Mouse (Mus musculus): ENCODE data around the gene Phkg1. TPM values are rescaled to one million over a fixed set of nuclear protein-coding genes. Genes with fewer than 3 reads are reported as not detected.

The Phkg1 gene
- polyA plus RNA-seq, 1 experiment from 2014 or later, result 0.09 TPM

- 80% methylated on average over 12 of the region's 12 CpGs for WGBS
- Histone ChIP-seq H3K9ac (no peak overlapping the region), H3K9me3 (no peaks in the 10 kb centered on the region), H3K27me3 (replicated peaks) (no peaks in the 10 kb centered on the region), H3K4me1 (no peaks in the 10 kb centered on the region), H3K36me3 (peaks cover 10% of the 10 kb centered on the region), H3K4me3 (replicated peaks) (no peak overlapping the region), H3K4me2 (no peak overlapping the region), H3K27ac (no peak overlapping the region)
- ATAC-seq (ENCODE audit: insufficient read depth, low FRiP score, low read depth), result no peak
Observed at GRCm38 (mm10) chr5:129865841-129866240, 32.5 kb downstream of the Phkg1 start.

- Histone ChIP-seq H3K27me3 (replicated peaks) (no peaks in the 10 kb centered on the region), H3K4me1 (no peaks in the 10 kb centered on the region), H3K9me3 (no peaks in the 10 kb centered on the region), H3K4me3 (replicated peaks) (no peak overlapping the region), H3K36me3 (peaks cover 16% of the 10 kb centered on the region), H3K27ac (no peak overlapping the region), H3K4me2 (0 out of 2 replicates have a peak overlapping the region, but pooled peaks have one; percentile 21), H3K9ac (no peak overlapping the region)
- WGBS, result 13% methylated on average over 18 of the region's 18 CpGs
- no peak for ATAC-seq (ENCODE audit: insufficient read depth, low FRiP score, low read depth)
Observed at GRCm38 (mm10) chr5:129864467-129864866, 33.9 kb downstream of the Phkg1 start.

GRCm38 (mm10) chr5:129862325-129862724, 36.0 kb downstream of the Phkg1 start:
- ATAC-seq (ENCODE audit: insufficient read depth, low FRiP score, low read depth), result no peak
- no peak overlapping the region for H3K4me3 ChIP-seq (replicated peaks)
- H3K9ac ChIP-seq, result no peak overlapping the region
- H3K27me3 ChIP-seq (replicated peaks), result no peaks in the 10 kb centered on the region
- H3K4me1 ChIP-seq, result no peaks in the 10 kb centered on the region
- peaks cover 22% of the 10 kb centered on the region for H3K36me3 ChIP-seq
- H3K4me2 ChIP-seq, result no peak overlapping the region
- 98% methylated on average over 6 of the region's 6 CpGs for WGBS
- no peak overlapping the region for H3K27ac ChIP-seq
- no peaks in the 10 kb centered on the region for H3K9me3 ChIP-seq

GRCm38 (mm10) chr5:129856414-129856813, 41.9 kb downstream of the Phkg1 start:
- no peak for ATAC-seq (ENCODE audit: insufficient read depth, low FRiP score, low read depth)
- WGBS, result 79% methylated on average over 5 of the region's 5 CpGs
- Histone ChIP-seq H3K4me2 (no peak overlapping the region), H3K9ac (no peak overlapping the region), H3K4me1 (no peaks in the 10 kb centered on the region), H3K9me3 (no peaks in the 10 kb centered on the region), H3K27me3 (replicated peaks) (no peaks in the 10 kb centered on the region), H3K36me3 (peaks cover 28% of the 10 kb centered on the region; the same call in 1 of the 2 replicates), H3K27ac (no peak overlapping the region), H3K4me3 (replicated peaks) (no peak overlapping the region)

GRCm38 (mm10) chr5:129855163-129855562, 43.2 kb downstream of the Phkg1 start:
- no peaks in the 10 kb centered on the region for H3K9me3 ChIP-seq
- WGBS, result 48% methylated on average over 5 of the region's 5 CpGs
- H3K36me3 ChIP-seq, result peaks cover 28% of the 10 kb centered on the region; the same call in 1 of the 2 replicates
- no peak overlapping the region for H3K9ac ChIP-seq
- ATAC-seq (ENCODE audit: insufficient read depth, low FRiP score, low read depth), result no peak
- no peaks in the 10 kb centered on the region for H3K4me1 ChIP-seq
- no peaks in the 10 kb centered on the region for H3K27me3 ChIP-seq (replicated peaks)
- no peak overlapping the region for H3K27ac ChIP-seq
- H3K4me2 ChIP-seq, result no peak overlapping the region
- no peak overlapping the region for H3K4me3 ChIP-seq (replicated peaks)

GRCm38 (mm10) chr5:129847558-129847820, 50.9 kb downstream of the Phkg1 start:
- Histone ChIP-seq H3K27ac (no peak overlapping the region), H3K9me3 (no peaks in the 10 kb centered on the region), H3K4me3 (replicated peaks) (peak overlapping the region; percentile 70), H3K9ac (peak overlapping the region; percentile 60; the same call in 1 of the 2 replicates), H3K36me3 (peaks cover 20% of the 10 kb centered on the region), H3K4me2 (peak overlapping the region; percentile 70), H3K27me3 (replicated peaks) (no peaks in the 10 kb centered on the region), H3K4me1 (no peaks in the 10 kb centered on the region)
- WGBS, result 45% methylated on average over 8 of the region's 8 CpGs
- no peak for ATAC-seq (ENCODE audit: insufficient read depth, low FRiP score, low read depth)

- 7% methylated on average over 22 of the region's 22 CpGs for WGBS
- peak within 1 kb of the TSS; percentile 57 for H3K27ac ChIP-seq
- H3K4me3 ChIP-seq (replicated peaks), result peak within 1 kb of the TSS; percentile 70
- peaks cover 20% of the 10 kb centered on the region for H3K36me3 ChIP-seq
- H3K4me2 ChIP-seq, result peak within 1 kb of the TSS; percentile 70
- H3K9me3 ChIP-seq, result no peaks in the 10 kb centered on the region
- no peaks in the 10 kb centered on the region for H3K4me1 ChIP-seq
- no peaks in the 10 kb centered on the region for H3K27me3 ChIP-seq (replicated peaks)
- peak; percentile 99 for ATAC-seq (ENCODE audit: insufficient read depth, low FRiP score, low read depth)
- peak within 1 kb of the TSS; percentile 60 for H3K9ac ChIP-seq
Observed at GRCm38 (mm10) chr5:129846752-129847557, 51.4 kb downstream of the Phkg1 start, which contains the start of gene Sumf2. TSS of gene Sumf2 (plus strand) at chr5:129846986.

- Histone ChIP-seq H3K4me1 (no peaks in the 10 kb centered on the region), H3K36me3 (peaks cover 17% of the 10 kb centered on the region), H3K27ac (no peak overlapping the region), H3K9me3 (no peaks in the 10 kb centered on the region), H3K4me3 (replicated peaks) (no peak overlapping the region), H3K4me2 (no peak overlapping the region), H3K9ac (no peak overlapping the region), H3K27me3 (replicated peaks) (no peaks in the 10 kb centered on the region)
- 90% methylated on average over 5 of the region's 5 CpGs for WGBS
- ATAC-seq (ENCODE audit: insufficient read depth, low FRiP score, low read depth), result no peak
Observed at GRCm38 (mm10) chr5:129844848-129845247, 53.5 kb downstream of the Phkg1 start.

Other genes starting within 250 kb of the Phkg1 start
- 3.8 and 4.0 TPM in 2 replicates for gene Zfp11, start 228.4 kb downstream of the Phkg1 start, polyA plus RNA-seq (2015; fragmentation: Nextera tagmentation; extraction: Ambion mirVana)
- gene Sept14, start 190.0 kb downstream of the Phkg1 start, polyA plus RNA-seq (2015; fragmentation: Nextera tagmentation; extraction: Ambion mirVana), result not detected in 2 replicates
- 177 and 185 TPM in 2 replicates for gene Mrps17, start 183.1 kb downstream of the Phkg1 start, polyA plus RNA-seq (2015; fragmentation: Nextera tagmentation; extraction: Ambion mirVana)
- 90.0 and 103 TPM in 2 replicates for gene Nipsnap2, start 173.5 kb downstream of the Phkg1 start, polyA plus RNA-seq (2015; fragmentation: Nextera tagmentation; extraction: Ambion mirVana)
- gene Psph, start 111.1 kb downstream of the Phkg1 start, polyA plus RNA-seq (2015; fragmentation: Nextera tagmentation; extraction: Ambion mirVana), result 45.9 and 46.1 TPM in 2 replicates
- 40.1 and 44.1 TPM in 2 replicates for gene Sumf2, start 51.6 kb downstream of the Phkg1 start, polyA plus RNA-seq (2015; fragmentation: Nextera tagmentation; extraction: Ambion mirVana)
- gene Chchd2, start 11.1 kb downstream of the Phkg1 start, polyA plus RNA-seq (2015; fragmentation: Nextera tagmentation; extraction: Ambion mirVana), result 880 and 948 TPM in 2 replicates
- gene Zbed5, start 2.8 kb downstream of the Phkg1 start, polyA plus RNA-seq (2015; fragmentation: Nextera tagmentation; extraction: Ambion mirVana), result 3.1 and 3.5 TPM in 2 replicates
- gene Nupr1l, start 10.0 kb upstream of the Phkg1 start, polyA plus RNA-seq (2015; fragmentation: Nextera tagmentation; extraction: Ambion mirVana), result 2.7 and 3.2 TPM in 2 replicates
- gene Vkorc1l1, start 43.4 kb upstream of the Phkg1 start, polyA plus RNA-seq (2015; fragmentation: Nextera tagmentation; extraction: Ambion mirVana), result 24.5 and 28.0 TPM in 2 replicates
- 68.3 and 76.5 TPM in 2 replicates for gene Gusb, start 104.5 kb upstream of the Phkg1 start, polyA plus RNA-seq (2015; fragmentation: Nextera tagmentation; extraction: Ambion mirVana)
- gene Asl, start 130.7 kb upstream of the Phkg1 start, polyA plus RNA-seq (2015; fragmentation: Nextera tagmentation; extraction: Ambion mirVana), result 49.1 and 50.1 TPM in 2 replicates
- gene Crcp, start 130.7 kb upstream of the Phkg1 start, polyA plus RNA-seq (2015; fragmentation: Nextera tagmentation; extraction: Ambion mirVana), result 31.6 and 33.1 TPM in 2 replicates
- gene Tpst1, start 174.8 kb upstream of the Phkg1 start, polyA plus RNA-seq (2015; fragmentation: Nextera tagmentation; extraction: Ambion mirVana), result 70.1 and 77.3 TPM in 2 replicates
- 4.8 and 5.4 TPM in 2 replicates for gene Kctd7, start 246.3 kb upstream of the Phkg1 start, polyA plus RNA-seq (2015; fragmentation: Nextera tagmentation; extraction: Ambion mirVana)

Measured in stomach, embryonic 15.5 days (tissue).